Mouse (Mus musculus): Measurements from ENCODE around the gene Trim63.
A peak's percentile ranks its signal among the peaks of the same experiment; 100 is the strongest.
"Not testable (repeated sequence)": the region's sequence is repeated elsewhere in the genome, so short reads cannot be mapped to it uniquely, and the experiment has no call there.

Trim63 gene

DNA sequence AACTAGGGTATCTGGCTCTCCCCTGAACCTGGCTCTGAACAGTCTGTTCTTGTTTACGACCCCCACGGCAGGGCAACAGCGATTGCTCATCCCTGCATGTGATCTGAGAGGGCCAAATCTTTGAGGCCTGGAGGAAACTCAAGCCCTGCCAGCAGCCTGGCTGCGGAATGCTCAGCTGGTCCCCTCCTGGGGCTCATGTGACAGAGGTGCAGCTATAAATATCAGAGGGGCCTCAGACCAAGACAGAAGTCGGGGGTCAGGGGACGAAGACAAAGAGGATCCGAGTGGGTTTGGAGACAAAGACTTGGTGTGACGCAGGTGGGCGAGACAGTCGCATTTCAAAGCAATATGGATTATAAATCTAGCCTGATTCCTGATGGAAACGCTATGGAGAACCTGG, at the start of gene Trim63:
Gene Trim63 (plus strand): TSS at position 245 of the 400 bp plus-strand sequence.
- DNase-seq (ENCODE audit: low spot score): no peak

DNA sequence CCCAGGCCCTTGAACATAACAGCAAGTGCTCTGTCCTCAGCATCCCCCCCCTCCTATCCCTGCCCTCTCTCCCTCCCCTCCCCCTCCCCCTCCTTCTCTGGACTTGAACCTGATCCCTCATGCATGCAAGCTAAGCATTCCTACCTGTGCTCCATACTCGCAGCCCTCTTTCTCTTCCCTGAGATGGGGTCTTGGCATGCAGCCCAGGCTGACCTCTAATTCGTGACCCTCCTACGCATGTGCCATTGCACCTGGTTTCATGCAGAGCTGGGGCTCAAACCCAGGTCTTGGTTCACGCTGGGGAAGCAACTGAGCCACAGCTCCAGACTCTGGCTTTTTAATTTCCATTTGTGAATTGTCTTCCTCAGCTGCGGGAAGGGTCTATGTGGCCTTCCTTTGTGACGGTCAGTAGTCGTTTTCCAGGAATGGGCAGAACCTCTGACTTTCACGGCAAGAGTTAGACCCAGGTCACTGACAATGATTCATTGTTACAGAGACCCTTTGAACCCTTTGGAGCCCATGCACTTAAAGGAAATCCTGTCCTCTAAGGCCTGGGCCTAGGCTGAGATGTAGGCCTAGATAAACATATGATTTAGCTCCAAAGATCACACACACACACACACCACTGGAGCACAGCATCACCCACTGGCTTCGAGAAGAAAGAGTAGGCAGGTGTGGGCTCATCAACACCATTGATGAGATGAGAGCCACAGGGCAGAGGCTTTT, 48.9 kb upstream of the Trim63 start:
- DNase-seq (ENCODE audit: low spot score): peak; percentile 55

GRCm38 (mm10) chr4:134268102-134268655, 46.7 kb upstream of the Trim63 start:
- no peak for DNase-seq (ENCODE audit: low spot score)

DNA sequence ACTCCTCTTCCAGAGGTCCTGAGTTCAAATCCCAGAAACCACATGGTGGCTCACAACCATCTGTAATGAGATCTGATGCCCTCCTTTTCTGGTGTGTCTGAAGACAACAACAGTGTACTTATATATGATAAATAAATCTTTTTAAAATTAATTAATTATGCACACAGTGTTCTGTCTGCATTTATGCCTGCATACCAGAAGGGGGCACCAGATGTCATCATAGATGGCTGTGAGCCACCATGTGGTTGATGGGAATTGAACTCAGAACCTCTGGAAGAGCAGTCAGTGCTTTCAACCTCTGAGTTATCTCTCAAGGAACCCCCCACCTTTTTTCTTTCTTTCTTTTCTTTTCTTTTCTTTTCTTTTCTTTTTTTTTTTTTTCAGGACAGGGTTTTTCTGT, 45.3 kb upstream of the Trim63 start:
- DNase-seq (ENCODE audit: low spot score): not testable (repeated sequence)

DNA sequence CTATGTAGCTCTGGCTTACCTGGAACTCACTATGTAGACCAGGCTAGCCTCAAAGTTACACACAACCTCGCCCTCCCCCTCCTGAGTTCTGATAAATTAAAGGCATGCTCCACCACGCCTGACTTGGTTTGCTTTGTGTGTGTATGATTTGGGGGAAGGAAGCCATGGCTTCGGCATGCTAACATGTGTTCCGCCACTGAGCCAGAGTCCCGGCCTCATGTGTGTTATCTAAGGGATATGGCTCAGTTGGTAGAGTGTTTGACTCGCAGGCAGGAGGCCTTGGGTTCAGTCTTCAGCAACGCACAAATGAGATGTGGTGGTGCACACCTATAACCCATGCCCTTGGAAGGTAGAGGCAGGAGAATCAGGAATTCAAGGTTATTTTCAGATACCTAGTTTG, 42.9 kb upstream of the Trim63 start:
- no peak for DNase-seq (ENCODE audit: low spot score)

GRCm38 (mm10) chr4:134272731-134273416, 42.0 kb upstream of the Trim63 start:
- no peak for DNase-seq (ENCODE audit: low spot score)

DNA sequence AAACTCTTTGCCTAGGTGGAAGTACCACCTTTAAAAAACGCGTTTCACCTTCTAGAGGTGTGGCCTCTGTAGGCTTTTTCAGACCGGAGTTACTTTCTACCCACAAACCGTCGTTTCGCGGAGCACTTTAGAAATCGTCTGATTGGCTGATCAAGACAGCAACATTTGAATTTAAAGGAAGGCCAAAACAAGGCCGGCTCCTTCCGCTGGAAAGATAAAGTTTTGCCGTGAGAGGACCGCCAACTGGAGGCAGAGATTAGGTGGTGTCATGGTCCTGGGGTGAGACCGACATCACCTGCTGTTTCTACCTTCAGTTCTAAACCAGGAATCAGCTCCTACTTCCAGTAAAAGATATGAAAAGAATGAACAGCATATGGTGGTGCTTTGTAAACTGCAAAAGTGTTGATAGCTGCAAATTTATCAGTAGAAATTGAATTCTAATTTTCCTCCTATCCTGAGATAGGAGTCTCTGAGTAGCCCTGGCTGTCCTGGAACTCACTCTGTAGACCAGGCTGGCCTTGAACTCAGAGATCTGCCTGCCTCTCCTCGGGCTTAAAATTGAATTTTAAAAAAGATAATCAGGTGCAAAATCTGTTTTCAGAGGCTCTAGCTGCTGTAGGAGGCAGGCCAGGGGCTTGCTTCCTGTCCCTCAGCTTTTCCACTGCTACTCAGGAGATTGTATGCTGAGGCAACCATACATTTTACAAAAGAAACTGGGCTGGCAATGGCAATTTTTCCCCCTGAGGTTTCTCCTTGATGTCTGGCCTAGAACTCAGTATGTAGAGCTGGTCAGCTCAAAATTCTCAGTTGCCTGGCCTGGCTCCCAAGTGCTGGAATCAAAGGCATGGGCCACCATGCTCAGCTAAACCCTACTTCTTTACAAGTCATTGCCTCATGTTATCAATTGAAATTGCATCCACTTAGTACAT, 41.2 kb upstream of the Trim63 start:
- no peak for DNase-seq (ENCODE audit: low spot score)

GRCm38 (mm10) chr4:134284942-134285341, 30.0 kb upstream of the Trim63 start:
- no peak for DNase-seq (ENCODE audit: low spot score)

DNA sequence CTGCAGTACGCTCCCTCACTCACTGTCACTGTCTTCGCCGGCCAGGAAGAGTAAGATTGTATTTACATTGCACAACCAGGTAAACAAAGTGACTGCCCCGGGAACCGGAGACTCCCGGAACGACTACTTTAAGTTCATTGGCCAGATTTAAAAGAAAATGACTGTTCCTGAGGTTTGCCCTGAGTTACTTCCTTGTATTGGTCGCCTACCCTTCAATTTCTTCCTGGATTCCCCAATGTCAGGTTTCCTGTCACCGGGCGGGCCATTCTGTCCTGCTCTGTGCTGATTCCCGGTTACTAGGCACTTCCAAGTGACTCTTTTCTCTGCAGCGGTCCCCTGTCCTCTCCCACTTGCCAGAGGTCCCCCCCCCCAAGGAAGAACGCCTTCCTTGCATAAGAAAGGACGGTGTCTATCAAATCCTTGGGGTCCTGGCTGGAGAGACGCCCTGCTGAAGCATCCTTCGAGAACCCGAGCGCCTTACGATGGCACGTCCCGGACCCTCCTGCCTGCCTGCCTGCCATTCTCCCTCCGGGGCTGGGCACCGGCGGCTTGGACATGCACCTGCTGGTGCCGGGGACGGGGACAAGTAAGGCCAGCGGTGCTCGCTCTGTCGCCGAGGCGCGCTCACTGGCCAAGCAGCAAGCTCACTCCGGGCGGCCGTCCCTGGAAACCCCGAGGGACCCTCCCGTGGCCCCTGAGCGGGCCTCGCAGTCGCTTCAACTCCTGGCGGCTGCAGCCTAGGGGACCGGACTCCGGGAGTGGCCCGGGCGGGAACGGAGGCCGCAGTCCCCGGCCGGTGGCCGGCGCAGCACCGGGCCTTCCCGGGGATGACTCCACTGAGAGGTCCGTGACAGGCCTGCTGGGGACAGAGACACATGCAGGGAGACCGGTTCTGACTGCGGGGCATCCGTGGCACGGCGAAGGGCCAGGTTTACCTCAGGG, 28.4 kb upstream of the Trim63 start:
- peak; percentile 68 for DNase-seq (ENCODE audit: low spot score)

DNA sequence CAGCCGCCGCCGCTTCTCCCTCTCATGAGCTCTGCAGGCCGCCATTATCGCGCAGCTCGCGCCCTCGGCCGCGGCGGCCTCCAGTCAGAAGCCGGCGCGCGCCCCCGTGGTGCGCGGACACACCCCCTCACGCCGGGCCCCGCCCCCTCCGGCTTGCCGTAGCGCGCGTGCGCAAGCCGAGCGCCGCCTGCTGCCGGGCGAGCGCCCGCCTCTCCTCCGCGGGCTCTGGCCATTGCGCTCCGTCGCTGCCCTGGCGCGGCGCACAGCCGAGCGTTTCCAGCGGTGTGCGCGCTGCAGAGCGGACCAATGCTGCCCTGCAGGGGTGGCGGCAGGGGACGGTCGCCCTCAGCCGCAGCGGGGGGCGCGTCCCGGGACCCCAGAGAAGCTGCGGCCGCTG, 27.8 kb upstream of the Trim63 start:
- peak; percentile 99 for DNase-seq (ENCODE audit: low spot score)

DNA sequence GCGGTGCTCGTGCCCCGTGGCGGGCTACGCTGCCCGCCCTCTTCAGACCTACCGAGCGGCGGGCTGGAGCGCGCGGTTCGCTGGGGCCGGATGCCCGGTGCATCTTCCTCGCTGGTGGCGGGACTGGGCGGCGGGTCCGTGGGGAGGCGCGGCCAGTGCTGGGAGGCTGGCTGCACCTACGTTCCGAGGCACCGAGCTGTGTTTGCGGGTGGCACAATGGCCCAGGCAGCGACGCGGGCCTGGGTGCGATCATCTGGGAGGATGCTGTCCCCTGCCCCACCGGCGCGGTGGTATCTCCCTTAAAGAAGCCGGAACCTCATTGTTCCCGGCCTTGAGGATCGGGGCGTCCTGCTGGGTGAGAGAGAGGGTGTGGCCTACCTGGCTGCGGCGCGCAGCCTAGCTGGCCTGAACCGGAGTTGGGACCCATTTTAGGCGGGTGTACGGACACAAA, 27.3 kb upstream of the Trim63 start, which contains the start of gene Pdik1l:
Gene Pdik1l (minus strand): TSS at position 321 of the 451 bp plus-strand sequence.
- DNase-seq (ENCODE audit: low spot score): peak; percentile 81

GRCm38 (mm10) chr4:134288397-134289256, 26.3 kb upstream of the Trim63 start:
- no peak for DNase-seq (ENCODE audit: low spot score)

GRCm38 (mm10) chr4:134292067-134292466, 22.9 kb upstream of the Trim63 start:
- DNase-seq (ENCODE audit: low spot score): peak; percentile 89

DNA sequence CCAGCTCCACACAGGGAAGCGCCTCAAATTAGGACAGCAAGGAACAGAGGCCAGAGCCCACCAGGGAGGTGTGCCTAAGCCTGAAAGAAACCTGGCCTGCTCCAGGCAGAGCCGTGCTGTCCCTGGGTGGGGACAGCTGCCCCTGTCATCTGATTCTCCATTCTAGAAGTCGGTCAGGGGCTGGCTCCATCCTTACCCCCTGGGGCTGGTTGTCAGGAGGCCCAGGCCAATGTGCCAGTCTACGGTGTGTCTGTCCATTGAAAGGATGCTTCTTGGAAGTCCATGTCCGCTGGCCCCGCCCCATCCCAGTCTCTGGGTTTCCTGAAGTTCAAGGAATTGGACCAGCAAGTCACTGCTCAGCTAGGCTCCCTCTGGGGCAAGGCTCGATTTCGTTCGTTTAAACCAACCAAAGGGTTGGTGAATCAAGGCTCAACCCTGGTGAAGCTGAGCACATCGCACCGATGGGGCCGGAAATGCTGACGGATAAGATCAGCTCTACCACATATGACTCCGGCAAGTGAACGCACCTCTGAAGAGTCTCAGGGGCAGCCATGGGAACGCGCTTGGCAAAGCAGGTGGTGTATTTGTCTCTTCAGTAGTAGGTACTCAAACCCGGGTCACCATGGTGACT, 21.7 kb upstream of the Trim63 start:
- DNase-seq (ENCODE audit: low spot score): no peak

- DNase-seq (ENCODE audit: low spot score): no peak
Observed at GRCm38 (mm10) chr4:134293692-134294163, 21.2 kb upstream of the Trim63 start.

GRCm38 (mm10) chr4:134296096-134296495, 18.8 kb upstream of the Trim63 start:
- DNase-seq (ENCODE audit: low spot score): peak; percentile 30

GRCm38 (mm10) chr4:134296523-134296922, 18.4 kb upstream of the Trim63 start:
- peak; percentile 46 for DNase-seq (ENCODE audit: low spot score)

DNA sequence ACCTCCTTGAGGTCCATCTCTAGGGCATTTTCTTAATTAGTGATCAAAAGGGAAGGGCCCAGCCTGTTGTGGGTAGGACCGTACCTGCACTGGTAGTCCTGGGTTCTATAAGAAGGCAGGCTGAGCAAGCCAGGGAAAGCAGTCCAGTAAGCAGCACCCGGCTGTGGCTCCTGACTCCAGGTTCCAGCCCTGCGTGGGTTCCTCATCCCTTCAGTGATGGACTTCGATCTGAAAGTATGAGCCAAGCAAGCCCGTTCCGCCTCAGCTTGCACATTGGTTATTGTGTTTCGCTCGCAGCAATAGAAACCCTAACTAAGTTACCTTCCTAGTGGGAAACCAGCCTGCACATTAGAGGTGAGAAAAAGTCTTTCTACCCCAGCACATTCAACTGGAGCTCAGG, 17.6 kb upstream of the Trim63 start:
- DNase-seq (ENCODE audit: low spot score): peak; percentile 28
